Mouse (Mus musculus): ENCODE measurements around the gene Nudt16. TPM values are rescaled to one million over a fixed set of nuclear protein-coding genes. Genes with fewer than 3 reads are reported as not detected.

The Nudt16 gene
- polyA plus RNA-seq, 1 experiment from 2014 or later = 25.9 TPM

GRCm38 (mm10) chr9:105103893-105104292 is 27.7 kb downstream of the Nudt16 start:
- H3K27ac ChIP-seq (ENCODE audit: low read length) = no peak overlapping the region
- no peak for ATAC-seq (ENCODE audit: insufficient number of reproducible peaks, insufficient read depth, low FRiP score, low read depth)
- H3K4me2 ChIP-seq (replicated peaks; ENCODE audit: low read depth, low read length) = no peak overlapping the region
- no peak overlapping the region for H3K4me3 ChIP-seq (ENCODE audit: low read depth, low read length)
- no peaks in the 10 kb centered on the region for H3K9me3 ChIP-seq (ENCODE audit: control insufficient read depth, low read depth, low read length)
- no peaks in the 10 kb centered on the region for H3K27me3 ChIP-seq (ENCODE audit: control insufficient read depth, insufficient read depth, low read length)
- H3K36me3 ChIP-seq (ENCODE audit: control insufficient read depth, insufficient read depth, low read length) = no peaks in the 10 kb centered on the region
- H3K9ac ChIP-seq (replicated peaks; ENCODE audit: low read depth, low read length) = no peak overlapping the region
- H3K4me1 ChIP-seq (ENCODE audit: control insufficient read depth, insufficient read depth, low read length) = 0 out of 2 replicates have a peak, but pooled peaks cover 3% of the 10 kb centered on the region
- WGBS = 91% methylated on average over 5 of the region's 5 CpGs

- no peak overlapping the region for H3K27ac ChIP-seq (ENCODE audit: low read length)
- no peak overlapping the region for H3K9ac ChIP-seq (replicated peaks; ENCODE audit: low read depth, low read length)
- H3K9me3 ChIP-seq (ENCODE audit: control insufficient read depth, low read depth, low read length) = no peaks in the 10 kb centered on the region
- ATAC-seq (ENCODE audit: insufficient number of reproducible peaks, insufficient read depth, low FRiP score, low read depth) = no peak
- WGBS = 49% methylated on average over 1 of the region's 1 CpGs
- H3K36me3 ChIP-seq (ENCODE audit: control insufficient read depth, insufficient read depth, low read length) = no peaks in the 10 kb centered on the region
- no peak overlapping the region for H3K4me2 ChIP-seq (replicated peaks; ENCODE audit: low read depth, low read length)
- H3K4me3 ChIP-seq (ENCODE audit: low read depth, low read length) = no peak overlapping the region
- H3K4me1 ChIP-seq (ENCODE audit: control insufficient read depth, insufficient read depth, low read length) = 0 out of 2 replicates have a peak, but pooled peaks cover 3% of the 10 kb centered on the region
- H3K27me3 ChIP-seq (ENCODE audit: control insufficient read depth, insufficient read depth, low read length) = no peaks in the 10 kb centered on the region
These were observed 29.7 kb downstream of the Nudt16 start for GRCm38 (mm10) chr9:105101911-105102310.

- WGBS = 43% methylated on average over 15 of the region's 15 CpGs
- Histone ChIP-seq H3K36me3 (ENCODE audit: control insufficient read depth, insufficient read depth, low read length) (no peaks in the 10 kb centered on the region), H3K4me3 (ENCODE audit: low read depth, low read length) (no peak overlapping the region), H3K4me1 (ENCODE audit: control insufficient read depth, insufficient read depth, low read length) (0 out of 2 replicates have a peak, but pooled peaks cover 3% of the 10 kb centered on the region), H3K4me2 (replicated peaks; ENCODE audit: low read depth, low read length) (no peak overlapping the region), H3K27ac (ENCODE audit: low read length) (no peak overlapping the region), H3K9ac (replicated peaks; ENCODE audit: low read depth, low read length) (no peak overlapping the region), H3K27me3 (ENCODE audit: control insufficient read depth, insufficient read depth, low read length) (no peaks in the 10 kb centered on the region), H3K9me3 (ENCODE audit: control insufficient read depth, low read depth, low read length) (no peaks in the 10 kb centered on the region)
- no peak for ATAC-seq (ENCODE audit: insufficient number of reproducible peaks, insufficient read depth, low FRiP score, low read depth)
These were observed 30.6 kb downstream of the Nudt16 start for GRCm38 (mm10) chr9:105100807-105101570.

- Histone ChIP-seq H3K9ac (replicated peaks; ENCODE audit: low read depth, low read length) (no peak overlapping the region), H3K4me3 (ENCODE audit: low read depth, low read length) (no peak overlapping the region), H3K27ac (ENCODE audit: low read length) (no peak overlapping the region), H3K4me1 (ENCODE audit: control insufficient read depth, insufficient read depth, low read length) (no peaks in the 10 kb centered on the region), H3K27me3 (ENCODE audit: control insufficient read depth, insufficient read depth, low read length) (no peaks in the 10 kb centered on the region), H3K9me3 (ENCODE audit: control insufficient read depth, low read depth, low read length) (no peaks in the 10 kb centered on the region), H3K4me2 (replicated peaks; ENCODE audit: low read depth, low read length) (no peak overlapping the region), H3K36me3 (ENCODE audit: control insufficient read depth, insufficient read depth, low read length) (peaks cover 12% of the 10 kb centered on the region)
- WGBS = 91% methylated on average over 3 of the region's 3 CpGs
- no peak for ATAC-seq (ENCODE audit: insufficient number of reproducible peaks, insufficient read depth, low FRiP score, low read depth)
These were observed 51.4 kb downstream of the Nudt16 start for GRCm38 (mm10) chr9:105080246-105080645.

Other genes starting within 250 kb of the Nudt16 start
- gene Mrpl3, start 78.6 kb downstream of the Nudt16 start, polyA plus RNA-seq (2014; fragmentation: Nextera tagmentation; extraction: Ambion mirVana) = 105 and 111 TPM in 2 replicates
- not detected in 2 replicates for gene 1700080E11Rik, start 13.3 kb upstream of the Nudt16 start, polyA plus RNA-seq (2014; fragmentation: Nextera tagmentation; extraction: Ambion mirVana)

Measured in stomach, embryonic 14.5 days (tissue).